Mouse (Mus musculus): ENCODE measurements at regions not wholly inside any gene's neighbourhood (a gene's known extent, or its start where the extent isn't known, plus 50 kb on each side); places are given as distances from the start of the nearest gene placed in this dataset.

GRCm38 (mm10) chr14:71963389-71964169 is 528.1 kb downstream of the Gm9195 start:
- no peak for TF ChIP-seq POLR2A (IDR thresholded peaks at IDR 0.05; ENCODE audit: low read depth, low read length)
- no peak for TF ChIP-seq CTCF (IDR thresholded peaks at IDR 0.05; ENCODE audit: extremely low read depth, insufficient read length, insufficient replicate concordance, low read depth, low read length)
- H3K4me1 ChIP-seq (ENCODE audit: control insufficient read depth, insufficient read depth, insufficient read length, low read length), result no peaks in the 10 kb centered on the region

GRCm38 (mm10) chr14:71948701-71949100 is 542.9 kb downstream of the Gm9195 start:
- H3K4me1 ChIP-seq (ENCODE audit: control insufficient read depth, insufficient read depth, insufficient read length, low read length), result no peaks in the 10 kb centered on the region
- H3K4me3 ChIP-seq (ENCODE audit: low read depth, low read length), result no peak overlapping the region
- H3K27me3 ChIP-seq (ENCODE audit: control insufficient read depth, insufficient read depth, low read length), result no peaks in the 10 kb centered on the region
- H3K27ac ChIP-seq (ENCODE audit: insufficient read depth, low read depth, low read length), result no peak overlapping the region
- H3K36me3 ChIP-seq (ENCODE audit: control insufficient read depth, insufficient read depth, low read length), result no peaks in the 10 kb centered on the region
- WGBS, result 85% methylated on average over 2 of the region's 2 CpGs
- TF ChIP-seq CTCF (IDR thresholded peaks at IDR 0.05; ENCODE audit: extremely low read depth, insufficient read length, insufficient replicate concordance, low read depth, low read length) (no peak), POLR2A (IDR thresholded peaks at IDR 0.05; ENCODE audit: low read depth, low read length) (no peak)

More at GRCm38 (mm10) chr14:71963389-71964169, 528.1 kb downstream of the Gm9195 start:
- H3K27ac ChIP-seq (ENCODE audit: insufficient read depth, low read depth, low read length), result no peak overlapping the region
- H3K4me3 ChIP-seq (ENCODE audit: low read depth, low read length), result no peak overlapping the region
- H3K36me3 ChIP-seq (ENCODE audit: control insufficient read depth, insufficient read depth, low read length), result no peaks in the 10 kb centered on the region
- 31% methylated on average over 4 of the region's 4 CpGs for WGBS
- no peaks in the 10 kb centered on the region for H3K27me3 ChIP-seq (ENCODE audit: control insufficient read depth, insufficient read depth, low read length)

GRCm38 (mm10) chr14:71937157-71937485 is 554.5 kb downstream of the Gm9195 start:
- 71% methylated on average over 2 of the region's 2 CpGs for WGBS
- Histone ChIP-seq H3K4me1 (ENCODE audit: control insufficient read depth, insufficient read depth, insufficient read length, low read length) (no peaks in the 10 kb centered on the region), H3K36me3 (ENCODE audit: control insufficient read depth, insufficient read depth, low read length) (no peaks in the 10 kb centered on the region), H3K4me3 (ENCODE audit: low read depth, low read length) (no peak overlapping the region), H3K27me3 (ENCODE audit: control insufficient read depth, insufficient read depth, low read length) (no peaks in the 10 kb centered on the region), H3K27ac (ENCODE audit: insufficient read depth, low read depth, low read length) (no peak overlapping the region)
- no peak for TF ChIP-seq POLR2A (IDR thresholded peaks at IDR 0.05; ENCODE audit: low read depth, low read length)
- TF ChIP-seq CTCF (IDR thresholded peaks at IDR 0.05; ENCODE audit: extremely low read depth, insufficient read length, insufficient replicate concordance, low read depth, low read length), result no peak

GRCm38 (mm10) chr14:71936373-71937156 is 555.1 kb downstream of the Gm9195 start:
- no peaks in the 10 kb centered on the region for H3K36me3 ChIP-seq (ENCODE audit: control insufficient read depth, insufficient read depth, low read length)
- 61% methylated on average over 6 of the region's 6 CpGs for WGBS
- H3K4me3 ChIP-seq (ENCODE audit: low read depth, low read length), result no peak overlapping the region
- no peaks in the 10 kb centered on the region for H3K27me3 ChIP-seq (ENCODE audit: control insufficient read depth, insufficient read depth, low read length)
- TF ChIP-seq POLR2A (IDR thresholded peaks at IDR 0.05; ENCODE audit: low read depth, low read length), result no peak
- no peak for TF ChIP-seq CTCF (IDR thresholded peaks at IDR 0.05; ENCODE audit: extremely low read depth, insufficient read length, insufficient replicate concordance, low read depth, low read length)
- H3K27ac ChIP-seq (ENCODE audit: insufficient read depth, low read depth, low read length), result no peak overlapping the region
- H3K4me1 ChIP-seq (ENCODE audit: control insufficient read depth, insufficient read depth, insufficient read length, low read length), result no peaks in the 10 kb centered on the region

GRCm38 (mm10) chr14:71915964-71916363 is 575.7 kb downstream of the Gm9195 start:
- TF ChIP-seq CTCF (IDR thresholded peaks at IDR 0.05; ENCODE audit: extremely low read depth, insufficient read length, insufficient replicate concordance, low read depth, low read length), result no peak
- no peak for TF ChIP-seq POLR2A (IDR thresholded peaks at IDR 0.05; ENCODE audit: low read depth, low read length)
- Histone ChIP-seq H3K4me1 (ENCODE audit: control insufficient read depth, insufficient read depth, insufficient read length, low read length) (no peaks in the 10 kb centered on the region), H3K36me3 (ENCODE audit: control insufficient read depth, insufficient read depth, low read length) (no peaks in the 10 kb centered on the region), H3K27me3 (ENCODE audit: control insufficient read depth, insufficient read depth, low read length) (no peaks in the 10 kb centered on the region), H3K4me3 (ENCODE audit: low read depth, low read length) (no peak overlapping the region), H3K27ac (ENCODE audit: insufficient read depth, low read depth, low read length) (no peak overlapping the region)
- WGBS, result 52% methylated on average over 5 of the region's 5 CpGs

GRCm38 (mm10) chr14:71910936-71911335 is 580.7 kb downstream of the Gm9195 start:
- Histone ChIP-seq H3K27ac (ENCODE audit: insufficient read depth, low read depth, low read length) (no peak overlapping the region), H3K4me3 (ENCODE audit: low read depth, low read length) (no peak overlapping the region), H3K27me3 (ENCODE audit: control insufficient read depth, insufficient read depth, low read length) (no peaks in the 10 kb centered on the region), H3K4me1 (ENCODE audit: control insufficient read depth, insufficient read depth, insufficient read length, low read length) (no peaks in the 10 kb centered on the region), H3K36me3 (ENCODE audit: control insufficient read depth, insufficient read depth, low read length) (no peaks in the 10 kb centered on the region)
- TF ChIP-seq CTCF (IDR thresholded peaks at IDR 0.05; ENCODE audit: extremely low read depth, insufficient read length, insufficient replicate concordance, low read depth, low read length) (no peak), POLR2A (IDR thresholded peaks at IDR 0.05; ENCODE audit: low read depth, low read length) (no peak)
- WGBS, result 90% methylated on average over 2 of the region's 2 CpGs

GRCm38 (mm10) chr14:71895468-71895867 is 596.2 kb downstream of the Gm9195 start:
- no peak overlapping the region for H3K27ac ChIP-seq (ENCODE audit: insufficient read depth, low read depth, low read length)
- no peaks in the 10 kb centered on the region for H3K36me3 ChIP-seq (ENCODE audit: control insufficient read depth, insufficient read depth, low read length)
- no peak for TF ChIP-seq CTCF (IDR thresholded peaks at IDR 0.05; ENCODE audit: extremely low read depth, insufficient read length, insufficient replicate concordance, low read depth, low read length)
- TF ChIP-seq POLR2A (IDR thresholded peaks at IDR 0.05; ENCODE audit: low read depth, low read length), result no peak
- no peaks in the 10 kb centered on the region for H3K4me1 ChIP-seq (ENCODE audit: control insufficient read depth, insufficient read depth, insufficient read length, low read length)
- WGBS, result 91% methylated on average over 4 of the region's 4 CpGs
- H3K4me3 ChIP-seq (ENCODE audit: low read depth, low read length), result no peak overlapping the region
- H3K27me3 ChIP-seq (ENCODE audit: control insufficient read depth, insufficient read depth, low read length), result no peaks in the 10 kb centered on the region
